Mouse (Mus musculus) liver, embryonic 14.5 days (tissue): Measurements from ENCODE around the gene Col12a1.

Source experiments
- CTCF ChIP-seq: IDR thresholded peaks from 2 replicates; pipeline ENCODE4 v1.5.1; 2016; ENCODE audit warnings: antibody characterized with exemption, low read depth, control low read depth
- EP300 ChIP-seq: IDR thresholded peaks from 2 replicates; pipeline ENCODE4 v1.6.1; 2016; ENCODE audit warnings: antibody characterized with exemption, low read depth

DNA sequence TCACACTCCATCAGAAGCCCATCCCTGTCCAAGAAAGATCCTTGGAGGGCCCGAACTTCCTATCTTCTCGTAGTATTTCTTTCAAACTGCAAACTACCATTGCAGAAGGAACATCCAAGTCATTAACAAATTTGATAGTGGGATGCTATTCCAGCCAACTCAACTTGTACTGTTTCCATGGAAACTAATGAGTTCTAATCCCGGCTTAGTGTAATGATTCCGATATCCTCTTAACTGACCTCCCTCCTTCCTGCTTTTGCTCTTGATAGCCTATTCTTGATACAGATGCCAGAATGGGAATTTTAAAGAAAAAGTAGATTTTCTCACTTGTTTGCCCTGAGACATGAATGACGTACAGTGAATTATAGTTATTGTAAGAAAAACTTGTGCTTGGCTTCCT lies 112.5 kb downstream of the Col12a1 start:
- TF ChIP-seq CTCF = no peak
- TF ChIP-seq EP300 = no peak
